Mouse (Mus musculus): ENCODE measurements at regions not wholly inside any gene's neighbourhood (a gene's known extent, or its start where the extent isn't known, plus 50 kb on each side); places are given as distances from the start of the nearest gene placed in this dataset.

GRCm38 (mm10) chr12:35429473-35429872 lies 105.4 kb downstream of the Ahr start:
- H3K4me3 ChIP-seq = no peak overlapping the region
- H3K9ac ChIP-seq = no peak overlapping the region
- no peaks in the 10 kb centered on the region for H3K36me3 ChIP-seq
- ATAC-seq (ENCODE audit: low FRiP score, low read depth) = no peak
- H3K9me3 ChIP-seq = no peaks in the 10 kb centered on the region
- H3K27me3 ChIP-seq (replicated peaks) = no peaks in the 10 kb centered on the region
- no peak overlapping the region for H3K27ac ChIP-seq
- WGBS = 97% methylated on average over 1 of the region's 1 CpGs
- no peaks in the 10 kb centered on the region for H3K4me1 ChIP-seq
- no peak overlapping the region for H3K4me2 ChIP-seq (replicated peaks)

GRCm38 (mm10) chr12:35419206-35419605 lies 115.6 kb downstream of the Ahr start:
- no peak for ATAC-seq (ENCODE audit: low FRiP score, low read depth)
- Histone ChIP-seq H3K4me3 (no peak overlapping the region), H3K36me3 (no peaks in the 10 kb centered on the region), H3K9me3 (no peaks in the 10 kb centered on the region), H3K9ac (no peak overlapping the region), H3K4me1 (no peaks in the 10 kb centered on the region), H3K4me2 (replicated peaks) (no peak overlapping the region), H3K27ac (no peak overlapping the region), H3K27me3 (replicated peaks) (no peaks in the 10 kb centered on the region)
- WGBS = 64% methylated on average over 2 of the region's 2 CpGs

GRCm38 (mm10) chr12:35417943-35418342 lies 116.9 kb downstream of the Ahr start:
- no peak for ATAC-seq (ENCODE audit: low FRiP score, low read depth)
- 85% methylated on average over 4 of the region's 4 CpGs for WGBS
- H3K4me1 ChIP-seq = no peaks in the 10 kb centered on the region
- no peaks in the 10 kb centered on the region for H3K27me3 ChIP-seq (replicated peaks)
- H3K9me3 ChIP-seq = no peaks in the 10 kb centered on the region
- H3K4me2 ChIP-seq (replicated peaks) = no peak overlapping the region
- no peak overlapping the region for H3K27ac ChIP-seq
- no peaks in the 10 kb centered on the region for H3K36me3 ChIP-seq
- no peak overlapping the region for H3K4me3 ChIP-seq
- no peak overlapping the region for H3K9ac ChIP-seq

- WGBS = 55% methylated on average over 5 of the region's 5 CpGs
- no peaks in the 10 kb centered on the region for H3K36me3 ChIP-seq
- H3K4me1 ChIP-seq = no peaks in the 10 kb centered on the region
- ATAC-seq (ENCODE audit: low FRiP score, low read depth) = no peak
- no peak overlapping the region for H3K27ac ChIP-seq
- H3K4me2 ChIP-seq (replicated peaks) = no peak overlapping the region
- H3K4me3 ChIP-seq = no peak overlapping the region
- H3K27me3 ChIP-seq (replicated peaks) = no peaks in the 10 kb centered on the region
- H3K9ac ChIP-seq = no peak overlapping the region
- H3K9me3 ChIP-seq = no peaks in the 10 kb centered on the region
Observed at GRCm38 (mm10) chr12:35416583-35416982, 118.3 kb downstream of the Ahr start.

GRCm38 (mm10) chr12:35412715-35413114 lies 122.1 kb downstream of the Ahr start:
- ATAC-seq (ENCODE audit: low FRiP score, low read depth) = no peak
- 81% methylated on average over 3 of the region's 3 CpGs for WGBS

GRCm38 (mm10) chr12:35408461-35408860 lies 126.4 kb downstream of the Ahr start:
- H3K36me3 ChIP-seq = no peaks in the 10 kb centered on the region
- no peaks in the 10 kb centered on the region for H3K9me3 ChIP-seq
- H3K27me3 ChIP-seq (replicated peaks) = no peaks in the 10 kb centered on the region
- H3K4me1 ChIP-seq = no peaks in the 10 kb centered on the region
- no peak overlapping the region for H3K4me2 ChIP-seq (replicated peaks)
- no peak overlapping the region for H3K4me3 ChIP-seq
- no peak for ATAC-seq (ENCODE audit: low FRiP score, low read depth)
- H3K27ac ChIP-seq = no peak overlapping the region
- WGBS = 79% methylated on average over 3 of the region's 3 CpGs
- H3K9ac ChIP-seq = no peak overlapping the region

More at GRCm38 (mm10) chr12:35412715-35413114, 122.1 kb downstream of the Ahr start:
- H3K36me3 ChIP-seq = no peaks in the 10 kb centered on the region
- no peak overlapping the region for H3K27ac ChIP-seq
- no peak overlapping the region for H3K4me2 ChIP-seq (replicated peaks)
- H3K4me1 ChIP-seq = no peaks in the 10 kb centered on the region
- H3K9ac ChIP-seq = no peak overlapping the region
- no peaks in the 10 kb centered on the region for H3K27me3 ChIP-seq (replicated peaks)
- H3K4me3 ChIP-seq = no peak overlapping the region
- H3K9me3 ChIP-seq = no peaks in the 10 kb centered on the region

GRCm38 (mm10) chr12:35408044-35408443 lies 126.8 kb downstream of the Ahr start:
- H3K27ac ChIP-seq = no peak overlapping the region
- no peaks in the 10 kb centered on the region for H3K9me3 ChIP-seq
- ATAC-seq (ENCODE audit: low FRiP score, low read depth) = no peak
- H3K27me3 ChIP-seq (replicated peaks) = no peaks in the 10 kb centered on the region
- no peak overlapping the region for H3K9ac ChIP-seq
- no peaks in the 10 kb centered on the region for H3K4me1 ChIP-seq
- no peak overlapping the region for H3K4me3 ChIP-seq
- no peak overlapping the region for H3K4me2 ChIP-seq (replicated peaks)
- no peaks in the 10 kb centered on the region for H3K36me3 ChIP-seq
- WGBS = 88% methylated on average over 3 of the region's 3 CpGs

GRCm38 (mm10) chr12:35401853-35402252 lies 133.0 kb downstream of the Ahr start:
- no peak overlapping the region for H3K4me3 ChIP-seq
- H3K4me1 ChIP-seq = no peaks in the 10 kb centered on the region
- no peaks in the 10 kb centered on the region for H3K36me3 ChIP-seq
- no peaks in the 10 kb centered on the region for H3K9me3 ChIP-seq
- no peak overlapping the region for H3K9ac ChIP-seq
- no peak overlapping the region for H3K4me2 ChIP-seq (replicated peaks)
- no peak for ATAC-seq (ENCODE audit: low FRiP score, low read depth)
- 76% methylated on average over 2 of the region's 2 CpGs for WGBS
- H3K27ac ChIP-seq = no peak overlapping the region
- no peaks in the 10 kb centered on the region for H3K27me3 ChIP-seq (replicated peaks)

- H3K9ac ChIP-seq = no peak overlapping the region
- H3K4me2 ChIP-seq (replicated peaks) = no peak overlapping the region
- H3K4me1 ChIP-seq = no peaks in the 10 kb centered on the region
- H3K4me3 ChIP-seq = no peak overlapping the region
- ATAC-seq (ENCODE audit: low FRiP score, low read depth) = no peak
- no peak overlapping the region for H3K27ac ChIP-seq
- no peaks in the 10 kb centered on the region for H3K27me3 ChIP-seq (replicated peaks)
- H3K36me3 ChIP-seq = no peaks in the 10 kb centered on the region
- WGBS = 87% methylated on average over 2 of the region's 2 CpGs
- no peaks in the 10 kb centered on the region for H3K9me3 ChIP-seq
Observed at GRCm38 (mm10) chr12:35401219-35401618, 133.6 kb downstream of the Ahr start.

GRCm38 (mm10) chr12:35395211-35395610 lies 139.6 kb downstream of the Ahr start:
- Histone ChIP-seq H3K4me3 (no peak overlapping the region), H3K9ac (no peak overlapping the region), H3K9me3 (no peaks in the 10 kb centered on the region), H3K4me1 (no peaks in the 10 kb centered on the region), H3K27ac (no peak overlapping the region), H3K4me2 (replicated peaks) (no peak overlapping the region), H3K27me3 (replicated peaks) (no peaks in the 10 kb centered on the region), H3K36me3 (no peaks in the 10 kb centered on the region)
- ATAC-seq (ENCODE audit: low FRiP score, low read depth) = no peak
- WGBS = 68% methylated on average over 1 of the region's 1 CpGs

GRCm38 (mm10) chr12:35392111-35392510 lies 142.7 kb downstream of the Ahr start:
- Histone ChIP-seq H3K27ac (no peak overlapping the region), H3K4me3 (no peak overlapping the region), H3K9ac (no peak overlapping the region), H3K4me2 (replicated peaks) (no peak overlapping the region), H3K9me3 (no peaks in the 10 kb centered on the region), H3K36me3 (no peaks in the 10 kb centered on the region), H3K27me3 (replicated peaks) (no peaks in the 10 kb centered on the region), H3K4me1 (no peaks in the 10 kb centered on the region)
- ATAC-seq (ENCODE audit: low FRiP score, low read depth) = no peak
- 70% methylated on average over 2 of the region's 2 CpGs for WGBS

GRCm38 (mm10) chr12:35390266-35390665 lies 144.6 kb downstream of the Ahr start:
- H3K9ac ChIP-seq = no peak overlapping the region
- H3K4me1 ChIP-seq = no peaks in the 10 kb centered on the region
- H3K4me2 ChIP-seq (replicated peaks) = no peak overlapping the region
- H3K27ac ChIP-seq = no peak overlapping the region
- no peaks in the 10 kb centered on the region for H3K36me3 ChIP-seq
- 75% methylated on average over 1 of the region's 1 CpGs for whole genome bisulfite sequencing
- H3K4me3 ChIP-seq = no peak overlapping the region
- no peaks in the 10 kb centered on the region for H3K27me3 ChIP-seq (replicated peaks)
- no peaks in the 10 kb centered on the region for H3K9me3 ChIP-seq
- ATAC-seq (ENCODE audit: low FRiP score, low read depth) = no peak

- Histone ChIP-seq H3K4me3 (no peak overlapping the region), H3K4me2 (replicated peaks) (no peak overlapping the region), H3K4me1 (no peaks in the 10 kb centered on the region), H3K36me3 (no peaks in the 10 kb centered on the region), H3K27ac (no peak overlapping the region), H3K27me3 (replicated peaks) (no peaks in the 10 kb centered on the region), H3K9me3 (no peaks in the 10 kb centered on the region), H3K9ac (no peak overlapping the region)
- ATAC-seq (ENCODE audit: low FRiP score, low read depth) = no peak
Observed at GRCm38 (mm10) chr12:35389839-35390238, 145.0 kb downstream of the Ahr start.

All from neural tube, embryonic 12.5 days (tissue).